Mouse (Mus musculus) embryo, embryonic 10 days (tissue): ENCODE measurements at regions not wholly inside any gene's neighbourhood (a gene's known extent, or its start where the extent isn't known, plus 50 kb on each side); places are given as distances from the start of the nearest gene placed in this dataset.
"Not testable (repeated sequence)": the region's sequence is repeated elsewhere in the genome, so short reads cannot be mapped to it uniquely, and the experiment has no call there.

Experiments
- DNase-seq: peaks from one replicate; pipeline ENCODE4 v3.0.0-alpha.2; 2015; ENCODE audit warnings: low spot score

- no peak for DNase-seq
These were observed 178.5 kb downstream of the Tmem114 start for GRCm38 (mm10) chr16:8246445-8246844.

DNA sequence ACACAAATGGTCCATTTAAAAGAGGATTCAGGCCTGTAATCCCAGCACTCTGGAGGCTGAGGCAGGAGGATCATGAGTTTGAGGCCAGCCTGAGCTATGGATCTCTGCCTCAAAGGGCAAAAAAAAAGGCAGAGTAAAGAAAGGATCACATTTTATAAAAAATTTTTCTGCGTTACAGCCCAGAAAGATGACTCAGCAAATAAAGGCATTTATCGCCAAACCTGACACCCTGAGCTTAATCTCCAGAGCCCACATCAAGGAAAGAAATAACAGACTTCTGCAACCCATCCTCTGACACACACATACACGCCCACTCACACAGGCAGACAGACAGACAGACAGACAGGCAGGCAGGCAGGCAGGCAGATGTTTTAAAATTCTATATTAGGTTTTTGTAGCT lies 179.3 kb downstream of the Tmem114 start:
- no peak for DNase-seq

GRCm38 (mm10) chr16:8234351-8234750 lies 190.6 kb downstream of the Tmem114 start:
- DNase-seq, result no peak

- DNase-seq, result no peak
These were observed 192.9 kb downstream of the Tmem114 start for GRCm38 (mm10) chr16:8232079-8232478.

DNA sequence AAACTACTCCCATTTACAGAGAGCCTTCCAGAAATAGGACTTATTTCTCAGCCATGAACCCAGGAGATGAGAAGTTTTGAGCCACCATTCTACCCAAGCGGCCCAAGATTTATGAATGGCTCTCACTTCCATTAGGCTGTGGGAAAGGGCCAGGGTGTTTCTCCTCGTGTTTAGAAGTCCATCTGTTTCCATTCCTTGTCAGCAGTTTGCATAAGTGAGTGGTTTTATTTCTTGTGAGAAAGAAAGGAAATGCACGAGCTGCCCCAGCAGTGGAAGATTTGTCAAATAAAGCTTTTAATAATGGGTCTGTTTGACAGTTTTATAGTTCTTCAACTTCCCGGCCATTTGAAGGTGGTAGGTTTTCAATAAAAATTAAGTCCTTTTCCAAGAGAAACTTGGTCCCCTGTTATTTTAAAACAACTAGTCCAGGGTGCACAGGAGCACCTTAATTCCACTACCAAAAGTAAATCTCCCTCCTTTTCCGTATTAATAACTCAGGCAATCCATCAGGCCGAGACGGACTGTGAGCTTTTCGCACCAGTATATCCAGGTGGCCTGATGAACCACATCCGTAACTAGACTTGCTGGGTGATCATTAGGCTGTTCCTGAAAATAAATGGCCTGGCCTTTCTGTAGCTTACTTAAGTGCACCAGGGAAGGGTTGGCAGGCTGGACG lies 201.2 kb downstream of the Tmem114 start:
- no peak for DNase-seq

GRCm38 (mm10) chr16:8208251-8209181 lies 216.4 kb downstream of the Tmem114 start:
- DNase-seq, result no peak

- DNase-seq, result no peak
These were observed 219.9 kb downstream of the Tmem114 start for GRCm38 (mm10) chr16:8205014-8205413.

DNA sequence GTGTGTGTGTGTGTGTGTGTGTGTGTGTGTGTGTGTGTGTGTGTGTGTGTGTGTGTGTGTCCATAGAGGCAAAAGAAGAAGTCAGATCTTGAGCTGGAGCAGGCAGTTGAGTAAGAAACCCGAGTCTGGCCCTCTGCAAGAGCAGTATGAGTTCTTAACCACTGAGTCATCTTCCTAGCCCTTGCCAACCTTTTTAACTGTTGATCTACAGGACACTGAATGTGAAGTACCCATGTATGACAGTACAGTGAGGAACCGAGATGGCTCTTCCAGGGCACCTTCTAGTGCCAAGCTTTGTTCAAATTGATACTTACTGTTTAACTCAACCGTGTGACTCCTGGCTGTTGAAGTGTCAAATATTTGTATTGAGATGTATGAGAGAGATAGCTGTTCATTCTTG lies 223.6 kb downstream of the Tmem114 start:
- no peak for DNase-seq

DNA sequence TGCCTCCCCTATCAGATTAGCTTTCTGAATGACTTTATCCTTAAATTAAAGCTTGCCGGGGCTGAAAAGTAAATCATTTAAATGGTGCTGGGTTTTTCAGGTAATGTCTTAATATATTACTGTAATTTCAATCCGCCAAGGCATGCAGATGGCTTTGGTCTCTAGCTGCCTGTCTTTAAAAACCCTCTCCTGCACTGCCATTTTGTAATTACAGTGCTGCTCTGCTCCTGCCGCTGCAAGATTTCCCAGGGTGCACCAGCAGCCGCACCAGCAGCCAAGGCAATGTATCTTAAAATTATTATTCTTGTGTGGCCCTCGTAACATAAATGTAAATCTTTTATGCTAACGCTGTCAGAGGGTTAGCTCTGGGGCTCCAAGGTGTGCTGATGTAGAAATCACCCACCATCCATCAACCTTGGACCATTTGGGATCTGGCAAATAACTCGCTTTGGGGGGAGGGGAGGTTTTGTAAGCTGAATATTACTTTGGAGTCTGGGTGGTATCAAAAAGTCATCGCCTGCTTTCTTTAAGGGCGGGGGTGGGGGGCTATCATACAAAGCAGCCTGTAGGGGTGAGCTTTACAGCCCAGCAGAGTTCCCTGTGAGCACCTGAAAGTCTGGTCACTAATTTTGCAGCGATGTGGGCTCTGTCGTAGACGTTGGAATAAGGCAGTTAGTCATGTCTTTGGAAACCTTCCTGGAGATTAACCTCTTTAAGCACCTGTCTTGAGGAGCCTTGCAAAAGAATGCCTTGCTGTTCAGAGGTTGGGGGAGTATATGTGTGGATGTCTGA lies 226.0 kb downstream of the Tmem114 start:
- no peak for DNase-seq

GRCm38 (mm10) chr16:8189472-8190240 lies 235.3 kb downstream of the Tmem114 start:
- DNase-seq, result no peak

GRCm38 (mm10) chr16:8189071-8189470 lies 235.9 kb downstream of the Tmem114 start:
- DNase-seq, result no peak

DNA sequence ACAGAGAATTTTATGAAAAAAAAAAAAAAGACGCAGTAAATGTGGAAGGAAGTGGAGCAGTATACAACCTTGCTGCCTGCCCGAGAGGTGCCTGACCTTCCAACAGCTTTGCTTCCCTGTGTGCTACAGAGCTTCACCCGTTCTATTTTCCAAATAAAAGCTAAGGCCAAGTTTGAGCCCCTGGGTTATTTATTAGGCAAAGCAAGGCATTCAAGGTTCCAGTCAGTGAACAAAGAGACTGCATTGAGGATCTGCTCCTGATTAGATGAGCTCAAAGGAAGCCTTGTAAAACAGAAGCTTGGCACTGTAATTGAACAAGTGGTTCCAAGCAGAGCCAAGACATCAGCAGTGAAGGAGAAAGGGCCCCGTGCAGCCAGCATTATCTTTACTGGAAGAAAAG lies 236.4 kb downstream of the Tmem114 start:
- peak; percentile 13 for DNase-seq

DNA sequence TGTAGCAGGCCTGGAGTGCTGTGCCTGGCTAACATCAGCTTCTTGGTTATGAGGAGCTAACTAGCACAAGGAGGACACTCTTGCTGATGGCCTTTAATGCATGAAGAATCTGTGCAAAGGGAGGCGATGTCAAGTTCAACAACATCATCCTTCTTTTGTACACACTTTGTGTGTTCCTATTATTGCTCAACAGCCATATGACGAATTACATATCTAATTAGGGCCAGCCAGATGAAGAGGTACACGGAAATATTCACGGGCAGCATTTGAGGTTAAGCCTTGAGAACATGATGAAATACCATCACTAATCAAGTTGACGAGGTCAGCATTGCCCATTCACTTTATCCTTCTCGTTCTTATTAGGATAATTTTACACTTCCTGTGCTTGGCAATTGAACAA lies 240.2 kb downstream of the Tmem114 start:
- DNase-seq, result no peak

GRCm38 (mm10) chr16:8178946-8179345 lies 246.0 kb downstream of the Tmem114 start:
- no peak for DNase-seq

- DNase-seq, result not testable (repeated sequence)
These were observed 247.7 kb downstream of the Tmem114 start for GRCm38 (mm10) chr16:8177226-8177625.

- no peak for DNase-seq
These were observed 248.8 kb downstream of the Tmem114 start for GRCm38 (mm10) chr16:8176126-8176525.
